Mouse (Mus musculus): ENCODE measurements around the gene Stmn1. TPM values are rescaled to one million over a fixed set of nuclear protein-coding genes. Genes with fewer than 3 reads are reported as not detected.

Gene Stmn1
- polyA plus RNA-seq, 1 experiment from 2014 or later, result 100 TPM

GRCm38 (mm10) chr4:134468578-134469266 is 602 bp downstream of the Stmn1 start:
- Histone ChIP-seq H3K4me3 (ENCODE audit: inconsistent target) (peak overlapping the region; percentile 49), H3K79me2 (ENCODE audit: inconsistent target) (peaks cover 23% of the 10 kb centered on the region), H3K36me3 (ENCODE audit: inconsistent target) (0 out of 2 replicates have a peak, but pooled peaks cover under 1% of the 10 kb centered on the region), H3K27ac (peak overlapping the region; percentile 63)
- WGBS (ENCODE audit: missing documents), result under 1% methylated on average over 63 of the region's 68 CpGs

DNA sequence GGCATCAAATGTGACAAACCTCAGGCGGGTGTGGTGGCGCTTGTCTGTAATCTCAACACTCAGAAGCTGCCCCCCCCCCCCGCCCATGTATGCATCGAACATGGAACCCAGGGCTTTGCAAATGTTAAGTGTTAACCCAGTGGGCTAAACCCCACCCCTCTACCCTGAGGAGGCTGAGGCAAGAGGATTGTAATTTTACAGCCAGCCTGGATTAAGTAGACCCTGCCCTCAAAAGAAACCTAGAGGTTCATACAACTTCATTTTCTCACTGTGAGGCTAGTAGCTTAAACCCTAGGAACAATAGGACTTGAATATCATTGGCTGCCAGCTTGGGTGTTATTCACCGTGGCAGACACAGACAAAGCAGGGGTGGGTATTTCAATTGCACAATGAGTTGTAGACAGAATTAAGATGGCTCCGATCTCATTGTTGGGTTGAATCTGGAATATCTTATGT is 1.2 kb downstream of the Stmn1 start:
- 11% methylated on average over 3 of the region's 6 CpGs for WGBS (ENCODE audit: missing documents)
- Histone ChIP-seq H3K4me3 (ENCODE audit: inconsistent target) (peak overlapping the region; percentile 36), H3K36me3 (ENCODE audit: inconsistent target) (peaks cover 6% of the 10 kb centered on the region; the same call in 1 of the 2 replicates), H3K79me2 (ENCODE audit: inconsistent target) (peaks cover 23% of the 10 kb centered on the region), H3K27ac (peak overlapping the region; percentile 63)

GRCm38 (mm10) chr4:134469985-134470384 is 1.9 kb downstream of the Stmn1 start:
- H3K79me2 ChIP-seq (ENCODE audit: inconsistent target), result peaks cover 23% of the 10 kb centered on the region
- 61% methylated on average over 3 of the region's 3 CpGs for WGBS (ENCODE audit: missing documents)
- peak overlapping the region; percentile 63; the same call in 1 of the 2 replicates for H3K27ac ChIP-seq
- H3K4me3 ChIP-seq (ENCODE audit: inconsistent target), result peak overlapping the region; percentile 36
- H3K36me3 ChIP-seq (ENCODE audit: inconsistent target), result peaks cover 6% of the 10 kb centered on the region; the same call in 1 of the 2 replicates

GRCm38 (mm10) chr4:134471469-134471868 is 3.3 kb downstream of the Stmn1 start:
- H3K4me3 ChIP-seq (ENCODE audit: inconsistent target), result no peak overlapping the region
- H3K27ac ChIP-seq, result no peak overlapping the region
- H3K79me2 ChIP-seq (ENCODE audit: inconsistent target), result peaks cover 23% of the 10 kb centered on the region
- peaks cover 6% of the 10 kb centered on the region; the same call in 1 of the 2 replicates for H3K36me3 ChIP-seq (ENCODE audit: inconsistent target)

DNA sequence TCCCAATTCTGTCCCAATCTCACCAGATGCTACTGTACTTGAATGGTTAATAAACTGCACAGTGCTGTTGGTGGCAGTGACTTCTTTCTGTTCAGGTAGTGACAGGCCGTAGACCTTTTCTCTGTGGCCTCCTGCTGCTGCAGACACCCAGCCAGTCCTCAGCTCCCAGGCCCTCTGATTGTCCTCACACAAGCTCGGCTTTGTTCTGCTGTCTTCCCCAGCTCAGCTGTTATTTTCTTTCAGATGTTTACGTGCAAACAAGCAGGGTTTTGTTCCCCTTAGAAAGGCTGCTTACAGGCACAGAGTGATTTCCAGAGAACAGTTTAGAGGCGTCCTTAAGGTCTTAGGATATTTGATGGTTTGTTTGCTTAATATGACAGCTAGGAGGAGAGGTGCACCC is 5.6 kb downstream of the Stmn1 start:
- Histone ChIP-seq H3K79me2 (ENCODE audit: inconsistent target) (peaks cover 23% of the 10 kb centered on the region), H3K36me3 (ENCODE audit: inconsistent target) (peaks cover 6% of the 10 kb centered on the region; the same call in 1 of the 2 replicates), H3K4me3 (ENCODE audit: inconsistent target) (no peak overlapping the region), H3K27ac (no peak overlapping the region)
- WGBS (ENCODE audit: missing documents), result 88% methylated on average over 4 of the region's 4 CpGs

GRCm38 (mm10) chr4:134474240-134474639 is 6.1 kb downstream of the Stmn1 start:
- peaks cover 22% of the 10 kb centered on the region for H3K79me2 ChIP-seq (ENCODE audit: inconsistent target)
- peaks cover 6% of the 10 kb centered on the region; the same call in 1 of the 2 replicates for H3K36me3 ChIP-seq (ENCODE audit: inconsistent target)
- H3K27ac ChIP-seq, result no peak overlapping the region
- 92% methylated on average over 8 of the region's 8 CpGs for WGBS (ENCODE audit: missing documents)
- no peak overlapping the region for H3K4me3 ChIP-seq (ENCODE audit: inconsistent target)

GRCm38 (mm10) chr4:134476899-134477298 is 8.8 kb downstream of the Stmn1 start:
- Histone ChIP-seq H3K4me3 (ENCODE audit: inconsistent target) (no peak overlapping the region), H3K27ac (no peak overlapping the region), H3K36me3 (ENCODE audit: inconsistent target) (peaks cover 6% of the 10 kb centered on the region; the same call in 1 of the 2 replicates), H3K79me2 (ENCODE audit: inconsistent target) (no peaks in the 10 kb centered on the region)
- whole genome bisulfite sequencing (ENCODE audit: missing documents), result 88% methylated on average over 8 of the region's 8 CpGs

DNA sequence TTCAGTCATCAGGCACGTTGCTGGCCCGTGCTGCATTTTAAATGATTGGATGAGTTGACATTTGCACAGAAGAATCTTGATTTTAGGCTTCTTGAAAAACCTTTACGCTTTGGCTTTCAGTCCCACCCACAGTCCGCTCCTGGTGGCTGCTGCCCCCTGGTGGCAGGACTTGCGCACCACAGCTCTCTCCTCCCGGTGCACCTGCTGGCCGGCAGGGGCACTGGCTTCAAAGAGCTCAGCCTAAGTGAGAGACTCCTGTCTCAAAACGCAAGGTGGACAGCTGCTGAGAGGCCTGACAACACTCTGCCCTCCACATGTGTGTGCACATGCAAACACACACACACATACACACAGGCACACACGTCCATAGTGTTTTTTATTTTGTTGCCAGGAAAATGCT is 9.9 kb downstream of the Stmn1 start:
- H3K27ac ChIP-seq, result no peak overlapping the region
- no peak overlapping the region for H3K4me3 ChIP-seq (ENCODE audit: inconsistent target)
- no peaks in the 10 kb centered on the region for H3K79me2 ChIP-seq (ENCODE audit: inconsistent target)
- WGBS (ENCODE audit: missing documents), result 7% methylated on average over 9 of the region's 9 CpGs
- peaks cover 6% of the 10 kb centered on the region; the same call in 1 of the 2 replicates for H3K36me3 ChIP-seq (ENCODE audit: inconsistent target)

DNA sequence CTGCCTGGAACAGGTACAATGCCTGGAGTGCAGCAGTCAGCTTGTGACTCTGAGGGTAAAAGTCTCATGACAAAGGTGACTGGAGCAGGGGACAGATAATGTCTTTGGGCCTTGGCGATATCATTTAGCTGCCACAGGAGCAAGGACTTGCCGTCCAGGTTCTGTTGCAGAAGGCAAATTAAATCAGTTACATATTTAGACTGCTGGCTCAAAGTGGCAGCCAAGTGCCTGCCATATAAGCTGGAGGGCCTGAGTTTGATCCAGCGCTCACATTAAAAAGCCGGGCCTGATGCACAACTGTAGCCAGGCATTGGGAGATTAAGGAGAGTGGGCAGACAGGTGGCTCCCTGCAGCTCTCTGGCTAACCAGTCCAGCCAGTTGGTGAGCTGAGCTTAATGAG is 11.7 kb downstream of the Stmn1 start:
- Histone ChIP-seq H3K4me3 (ENCODE audit: inconsistent target) (no peak overlapping the region), H3K79me2 (ENCODE audit: inconsistent target) (no peaks in the 10 kb centered on the region), H3K27ac (no peak overlapping the region), H3K36me3 (ENCODE audit: inconsistent target) (no peaks in the 10 kb centered on the region)
- 96% methylated on average over 4 of the region's 4 CpGs for WGBS (ENCODE audit: missing documents)

- WGBS (ENCODE audit: missing documents), result 21% methylated on average over 6 of the region's 6 CpGs
- Histone ChIP-seq H3K4me3 (ENCODE audit: inconsistent target) (no peak overlapping the region), H3K79me2 (ENCODE audit: inconsistent target) (no peaks in the 10 kb centered on the region), H3K27ac (no peak overlapping the region), H3K36me3 (ENCODE audit: inconsistent target) (no peaks in the 10 kb centered on the region)
Measured at GRCm38 (mm10) chr4:134480864-134481263, 12.7 kb downstream of the Stmn1 start.

- H3K4me3 ChIP-seq (ENCODE audit: inconsistent target), result no peak overlapping the region
- no peak overlapping the region for H3K27ac ChIP-seq
- 68% methylated on average over 6 of the region's 6 CpGs for WGBS (ENCODE audit: missing documents)
- no peaks in the 10 kb centered on the region for H3K36me3 ChIP-seq (ENCODE audit: inconsistent target)
- no peaks in the 10 kb centered on the region for H3K79me2 ChIP-seq (ENCODE audit: inconsistent target)
Measured at GRCm38 (mm10) chr4:134481270-134481669, 13.2 kb downstream of the Stmn1 start.

DNA sequence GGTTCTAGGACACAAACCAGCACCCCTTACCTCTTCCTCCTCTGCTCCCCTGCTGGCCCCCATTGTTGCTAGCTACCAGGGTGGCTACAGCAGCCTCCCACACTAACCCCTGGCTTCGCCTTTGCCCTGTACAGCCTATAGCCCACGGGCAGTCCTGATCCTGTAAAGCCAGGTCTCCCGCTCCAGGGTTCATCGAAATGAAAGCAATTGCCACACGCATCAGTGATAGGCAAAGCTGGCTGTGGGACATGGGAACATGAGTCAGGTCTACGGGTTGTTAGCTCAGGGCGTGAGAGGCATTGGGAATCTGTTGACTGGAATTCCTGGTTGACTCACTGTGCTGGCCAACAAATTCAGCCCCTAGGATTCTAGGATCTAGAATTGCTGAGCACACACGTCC is 14.3 kb downstream of the Stmn1 start:
- 91% methylated on average over 8 of the region's 8 CpGs for WGBS (ENCODE audit: missing documents)
- no peak overlapping the region for H3K27ac ChIP-seq

GRCm38 (mm10) chr4:134483078-134483688 is 15.1 kb downstream of the Stmn1 start:
- no peaks in the 10 kb centered on the region for H3K36me3 ChIP-seq (ENCODE audit: inconsistent target)
- H3K27ac ChIP-seq, result no peak overlapping the region
- WGBS (ENCODE audit: missing documents), result 85% methylated on average over 6 of the region's 6 CpGs
- H3K4me3 ChIP-seq (ENCODE audit: inconsistent target), result no peak overlapping the region
- no peaks in the 10 kb centered on the region for H3K79me2 ChIP-seq (ENCODE audit: inconsistent target)

More for the DNA sequence above, 14.3 kb downstream of the Stmn1 start:
- Histone ChIP-seq H3K36me3 (ENCODE audit: inconsistent target) (no peaks in the 10 kb centered on the region), H3K4me3 (ENCODE audit: inconsistent target) (no peak overlapping the region), H3K79me2 (ENCODE audit: inconsistent target) (no peaks in the 10 kb centered on the region)

- Histone ChIP-seq H3K27ac (no peak overlapping the region), H3K79me2 (ENCODE audit: inconsistent target) (no peaks in the 10 kb centered on the region), H3K36me3 (ENCODE audit: inconsistent target) (no peaks in the 10 kb centered on the region), H3K4me3 (ENCODE audit: inconsistent target) (no peak overlapping the region)
- whole genome bisulfite sequencing (ENCODE audit: missing documents), result 82% methylated on average over 5 of the region's 6 CpGs
Measured at GRCm38 (mm10) chr4:134483696-134484095, 15.6 kb downstream of the Stmn1 start.

DNA sequence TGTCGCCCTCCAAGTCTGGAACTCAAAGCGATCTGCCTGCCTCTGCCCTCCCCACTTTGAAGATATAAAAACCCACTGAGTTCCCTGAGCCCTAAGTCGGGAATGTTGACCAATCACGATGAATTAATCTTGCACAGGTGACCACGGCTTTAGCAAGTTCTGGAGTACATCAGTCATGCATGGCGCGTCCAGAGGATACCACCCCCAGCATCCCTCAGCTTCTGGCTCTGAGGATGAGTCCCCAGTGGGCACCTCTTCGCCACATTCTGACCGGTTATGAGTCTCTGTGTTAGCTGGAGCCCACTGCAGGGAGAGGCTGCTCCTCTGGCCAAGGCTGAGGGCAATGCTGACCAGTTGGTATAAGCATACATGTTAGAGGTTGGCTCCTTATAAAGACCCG is 16.1 kb downstream of the Stmn1 start:
- H3K79me2 ChIP-seq (ENCODE audit: inconsistent target), result no peaks in the 10 kb centered on the region
- 89% methylated on average over 10 of the region's 10 CpGs for WGBS (ENCODE audit: missing documents)
- no peaks in the 10 kb centered on the region for H3K36me3 ChIP-seq (ENCODE audit: inconsistent target)

More for the DNA sequence above, 16.1 kb downstream of the Stmn1 start:
- no peak overlapping the region for H3K27ac ChIP-seq
- no peak overlapping the region for H3K4me3 ChIP-seq (ENCODE audit: inconsistent target)
